Mouse (Mus musculus) induced T-regulatory cell, adult 2 months (primary cell): ENCODE results near the gene St3gal3.

ENCODE experiments used
- DNase-seq: peaks from one replicate; pipeline ENCODE4 v3.0.0-alpha.2; 2012; ENCODE audit warnings: low read depth

St3gal3 gene

GRCm38 (mm10) chr4:118138891-118139290 is 4.2 kb upstream of the St3gal3 start:
- DNase-seq: no peak

DNA sequence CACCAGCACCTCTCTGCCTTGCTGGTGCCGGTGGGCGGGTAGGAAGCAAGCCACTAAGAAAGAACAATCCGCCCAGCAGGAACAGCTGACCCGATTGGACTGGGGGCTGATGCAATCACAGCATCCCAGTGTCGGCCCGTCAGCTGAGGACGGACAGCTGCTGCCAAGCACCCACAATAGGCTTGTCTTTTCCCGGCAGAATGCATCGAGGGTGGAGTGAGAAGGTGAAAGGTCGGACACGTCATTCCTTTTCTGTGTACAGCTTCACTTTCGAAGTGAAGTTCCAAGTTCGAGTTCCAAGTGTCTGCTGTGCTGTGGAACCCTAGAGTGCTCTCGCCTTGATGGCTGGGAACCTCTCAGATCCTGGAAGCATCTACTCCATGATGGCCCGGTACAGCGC is 3.1 kb upstream of the St3gal3 start:
- no peak for DNase-seq

DNA sequence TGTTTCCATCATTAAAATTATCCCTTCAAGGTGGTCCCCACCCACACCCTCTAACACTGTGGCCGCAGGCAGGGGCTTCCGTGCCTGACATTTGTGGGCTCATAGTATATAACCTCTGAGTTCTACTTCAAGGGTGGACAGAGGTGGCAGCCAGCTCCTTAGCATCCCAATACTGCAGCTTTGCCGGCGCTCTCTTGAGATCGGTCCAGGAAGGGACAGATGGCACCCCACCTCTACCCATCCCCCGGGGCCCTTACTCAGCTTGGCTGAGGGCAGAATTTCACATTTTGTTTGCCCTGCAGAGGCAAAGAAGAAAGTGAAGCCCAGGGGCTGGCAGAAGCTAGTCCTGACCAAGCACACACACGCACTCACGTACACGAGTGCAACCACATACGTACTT is 2.6 kb upstream of the St3gal3 start:
- DNase-seq: no peak

DNA sequence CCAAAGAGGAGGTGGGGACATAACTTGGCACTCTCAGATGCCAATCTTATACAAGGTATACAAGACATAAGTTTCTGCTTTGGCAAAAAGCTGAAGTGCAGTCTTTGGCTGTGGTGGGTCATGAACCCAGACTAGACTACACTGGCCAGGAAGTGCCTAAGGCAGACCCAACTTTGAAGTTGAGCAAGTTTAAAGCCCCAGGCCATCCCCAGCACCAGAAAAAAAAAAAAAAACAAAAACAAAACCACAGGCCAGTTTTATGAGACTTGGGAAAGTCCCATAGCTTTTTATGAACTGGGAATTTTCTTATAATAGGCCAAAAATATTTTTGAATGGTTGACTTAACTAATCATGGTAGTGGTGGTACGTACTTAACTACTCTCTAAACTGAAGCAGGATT is 700 bp upstream of the St3gal3 start:
- no peak for DNase-seq

DNA sequence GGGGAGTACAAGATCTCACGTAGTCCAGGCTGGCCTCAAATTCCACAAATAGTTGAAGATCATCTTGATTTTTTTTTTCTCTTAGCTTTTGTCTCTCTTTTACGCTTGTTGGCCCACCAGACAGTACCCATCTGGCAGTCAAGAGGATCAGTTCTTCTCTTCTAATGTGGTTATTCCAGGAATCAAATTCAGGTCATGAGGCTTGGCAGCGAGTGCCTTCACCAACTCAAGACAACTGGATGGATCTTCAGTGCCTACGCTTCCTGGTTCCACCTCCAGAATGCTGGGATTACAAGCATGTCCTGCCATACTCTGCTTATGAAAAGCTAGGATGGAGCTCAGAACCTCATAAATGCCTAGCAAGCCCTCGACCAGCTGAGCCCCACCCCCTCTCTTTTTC is 3.4 kb downstream of the St3gal3 start:
- DNase-seq: no peak

DNA sequence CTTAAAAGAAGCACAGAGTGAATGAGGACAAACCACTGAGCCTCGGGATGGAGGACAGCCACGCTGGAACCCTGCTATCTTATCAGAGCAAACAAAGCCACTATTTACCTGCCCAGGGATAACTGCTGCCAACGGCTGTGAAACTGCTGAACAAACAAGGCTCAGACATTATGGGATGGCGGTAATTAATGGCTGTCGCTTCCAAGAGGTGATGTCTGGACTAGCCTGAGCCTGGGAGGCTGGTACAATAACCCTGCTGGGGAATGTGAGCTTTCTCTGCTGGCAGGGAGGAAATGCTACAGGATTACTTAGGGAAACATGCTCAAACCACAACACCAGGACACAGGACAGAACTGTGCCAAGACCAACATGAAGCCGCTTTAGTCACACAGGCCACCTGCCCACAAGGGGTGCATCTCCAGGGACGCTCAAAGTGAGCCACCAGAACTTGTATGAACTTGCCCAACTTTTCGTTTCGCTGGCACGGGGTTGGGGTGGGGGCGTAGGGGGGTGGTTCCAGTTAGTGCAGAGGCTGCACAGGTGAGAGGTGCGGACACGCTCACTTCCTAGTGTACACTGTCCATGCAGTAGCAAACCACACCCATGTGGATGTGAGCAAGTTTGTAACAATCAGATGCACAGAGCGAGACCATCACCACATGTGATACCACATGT is 11.5 kb downstream of the St3gal3 start:
- DNase-seq: no peak

GRCm38 (mm10) chr4:118122078-118122477 is 12.6 kb downstream of the St3gal3 start:
- no peak for DNase-seq

- DNase-seq: no peak
These were observed 17.1 kb downstream of the St3gal3 start for GRCm38 (mm10) chr4:118117565-118117964.

DNA sequence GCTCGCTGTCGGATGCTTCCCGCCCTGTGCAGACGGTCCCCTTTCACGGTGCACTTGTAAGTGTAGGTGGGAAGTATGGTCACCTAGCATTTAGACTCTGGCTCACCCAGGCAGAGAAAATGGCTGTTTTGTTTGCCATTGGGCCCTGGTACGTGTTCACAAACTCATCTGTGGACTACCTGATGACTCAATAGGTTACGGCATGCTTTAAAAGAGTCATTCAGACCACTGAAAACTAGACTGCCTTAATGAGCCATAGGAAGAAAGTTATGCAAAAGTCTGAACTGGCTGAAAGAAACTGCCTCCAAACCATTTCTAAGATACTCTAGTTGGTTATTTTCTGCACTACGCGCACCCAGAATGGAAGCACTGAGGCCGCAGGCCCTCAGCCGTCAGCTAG is 18.6 kb downstream of the St3gal3 start:
- no peak for DNase-seq

- DNase-seq: no peak
These were observed 19.6 kb downstream of the St3gal3 start for GRCm38 (mm10) chr4:118115132-118115531.

DNA sequence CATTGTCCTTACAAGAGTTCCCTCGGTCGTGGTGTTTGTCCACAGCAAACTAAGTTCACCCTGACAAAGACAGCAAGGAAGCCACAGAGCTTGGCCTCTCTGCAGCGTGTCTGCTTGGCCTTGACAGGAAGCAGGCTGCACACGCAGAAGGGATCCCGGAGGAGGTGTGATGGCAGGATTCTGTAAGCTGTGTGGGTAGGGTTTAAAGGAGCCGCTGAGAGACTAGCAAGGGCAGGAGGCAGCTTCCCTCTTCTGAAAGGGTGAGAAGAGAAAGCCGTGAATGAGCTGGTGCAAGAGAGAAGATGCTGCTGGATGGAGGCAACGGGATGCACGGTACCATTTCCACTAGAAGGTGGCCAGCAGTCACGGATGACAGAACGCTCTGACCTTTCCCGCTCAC is 22.1 kb downstream of the St3gal3 start:
- DNase-seq: no peak

GRCm38 (mm10) chr4:118109649-118110048 is 25.1 kb downstream of the St3gal3 start:
- no peak for DNase-seq

GRCm38 (mm10) chr4:118108779-118109178 is 25.9 kb downstream of the St3gal3 start:
- no peak for DNase-seq

DNA sequence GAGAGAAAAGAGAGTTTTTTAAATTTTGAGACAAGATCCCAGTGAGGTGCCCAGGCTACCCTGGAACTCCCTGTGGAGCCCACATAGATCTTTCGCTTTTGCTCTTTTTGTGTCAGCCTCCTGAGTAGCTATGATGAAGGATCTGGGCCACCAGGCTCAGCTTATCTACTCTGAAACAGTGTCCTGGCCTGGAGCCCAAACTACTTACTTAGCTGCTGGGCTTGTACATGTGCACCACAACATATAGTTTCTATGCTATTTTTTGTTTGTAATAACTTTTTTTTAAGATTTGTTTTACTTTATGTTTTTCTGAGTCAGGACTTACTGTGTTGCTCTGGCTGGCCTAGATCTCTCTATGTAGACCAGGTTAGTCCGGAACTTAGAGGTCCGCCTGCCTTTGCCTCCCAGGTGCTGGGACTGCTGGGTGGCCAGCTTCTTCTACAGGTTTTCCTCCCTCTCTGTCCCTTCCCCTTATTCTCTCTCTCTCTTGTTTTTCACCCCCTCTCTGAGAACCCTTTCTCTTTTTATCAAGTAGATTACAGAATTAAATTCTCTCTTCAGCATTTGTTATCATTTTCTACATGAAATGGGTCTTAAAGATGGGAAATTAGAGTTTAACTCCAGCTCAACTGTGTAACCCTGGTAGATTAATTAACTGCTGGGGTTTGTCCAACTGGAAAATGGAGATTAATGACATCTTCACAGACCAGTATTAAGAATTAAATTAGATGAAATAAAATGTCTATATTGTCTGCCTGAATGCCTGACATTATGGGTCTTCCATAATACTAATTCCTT is 29.3 kb downstream of the St3gal3 start:
- no peak for DNase-seq

DNA sequence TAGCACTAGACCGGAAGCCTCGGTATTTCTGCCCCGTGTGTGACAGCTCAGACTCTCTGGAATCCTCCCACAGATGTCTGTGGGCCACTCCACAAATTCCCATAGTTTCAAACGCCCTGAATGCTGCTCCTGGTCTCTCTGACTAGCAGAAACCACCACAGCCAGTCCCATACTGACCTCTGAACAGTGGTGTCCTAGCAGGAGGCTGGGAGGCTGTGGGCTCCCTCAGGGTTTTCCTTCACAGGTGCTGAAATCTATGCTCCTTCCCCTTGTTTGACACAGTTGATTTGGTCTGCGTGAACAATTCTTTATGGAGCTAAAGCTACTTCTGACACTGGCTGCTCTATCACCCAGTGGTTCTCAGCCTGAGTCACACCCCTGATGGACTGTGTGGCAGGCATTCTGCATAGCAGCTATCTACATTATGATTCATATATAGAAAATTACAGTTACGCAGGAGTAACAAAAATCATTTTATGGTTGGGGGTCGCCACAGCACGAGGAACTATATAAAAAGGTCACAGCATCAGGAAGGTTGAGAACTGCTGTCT is 31.4 kb downstream of the St3gal3 start:
- no peak for DNase-seq

DNA sequence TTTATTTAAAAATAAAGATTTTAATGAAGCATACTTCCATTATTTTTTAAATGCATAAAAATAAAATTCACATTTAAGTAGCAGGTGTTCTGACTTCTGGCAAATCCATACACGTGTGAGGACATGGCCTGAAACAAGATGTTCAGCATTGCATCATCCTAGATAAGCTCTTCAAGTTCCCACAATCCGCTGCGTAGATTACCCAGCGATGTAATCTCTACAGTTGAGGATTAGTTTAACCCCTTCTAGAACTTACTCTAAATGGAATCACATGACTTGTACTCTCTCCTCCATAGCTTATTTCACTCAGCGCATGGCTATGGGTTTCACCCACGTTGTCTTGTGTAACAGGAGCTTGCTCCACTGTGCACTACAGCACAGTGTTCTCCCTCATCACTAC is 33.2 kb downstream of the St3gal3 start:
- no peak for DNase-seq

GRCm38 (mm10) chr4:118099637-118100364 is 34.9 kb downstream of the St3gal3 start:
- no peak for DNase-seq

- no peak for DNase-seq
These were observed 36.1 kb downstream of the St3gal3 start for GRCm38 (mm10) chr4:118098571-118098970.

DNA sequence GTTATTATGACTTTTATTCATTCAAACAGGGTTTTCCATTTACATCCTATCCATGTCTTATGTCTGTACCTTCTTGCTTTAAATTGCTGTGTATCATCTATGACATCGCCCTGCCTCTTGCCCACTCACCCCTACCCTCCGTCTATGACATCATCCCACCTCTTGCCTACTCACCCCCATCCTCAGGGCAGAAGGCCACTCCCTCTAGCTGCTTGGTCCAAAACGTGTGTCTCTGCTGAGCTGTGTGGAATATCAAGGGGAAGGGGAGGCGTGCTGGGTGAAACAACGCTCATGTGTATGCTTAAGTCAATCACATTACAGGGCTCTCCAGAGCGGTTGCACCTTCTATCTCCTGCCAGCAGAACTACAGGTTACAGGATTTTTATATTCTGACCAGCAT is 38.6 kb downstream of the St3gal3 start:
- no peak for DNase-seq

GRCm38 (mm10) chr4:118092784-118093457 is 41.8 kb downstream of the St3gal3 start:
- no peak for DNase-seq

GRCm38 (mm10) chr4:118090449-118090848 is 44.3 kb downstream of the St3gal3 start:
- DNase-seq: no peak

DNA sequence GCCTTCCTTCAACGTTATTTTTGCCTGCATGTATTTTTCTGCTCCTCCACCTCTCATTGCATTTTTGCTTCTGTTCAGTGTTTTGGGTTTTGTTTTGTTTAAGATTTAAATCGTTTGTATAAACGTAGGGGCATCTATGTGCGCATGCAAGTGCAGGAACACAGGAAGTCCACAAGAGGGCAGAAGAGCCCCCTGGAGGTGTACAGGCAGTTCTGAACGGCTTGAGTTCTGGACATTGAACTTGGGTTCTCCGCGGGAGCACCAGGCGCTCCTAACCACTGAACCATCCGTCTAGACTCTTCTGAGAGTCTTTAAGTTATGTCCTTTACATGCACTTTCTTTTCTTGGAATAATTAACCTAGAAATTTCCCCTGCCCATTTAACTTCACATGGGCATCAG is 44.8 kb downstream of the St3gal3 start:
- DNase-seq: peak; percentile 51
